Mouse (Mus musculus) liver, embryonic 13.5 days (tissue): Measurements from ENCODE around the gene Zfp987. TPM values are rescaled to one million over a fixed set of nuclear protein-coding genes. Genes with fewer than 3 reads are reported as not detected.

Experiments
- polyA plus RNA-seq: library from polyadenylated mRNA; unstranded; fragments of >200 nt; fragmentation: Nextera tagmentation; extraction: Ambion mirVana; gene quantifications from 2 replicates; pipeline ENCODE4 v1.2.1, GENCODE M21; 2015

Zfp987 gene
- polyA plus RNA-seq, 1 experiment from 2014 or later: 0.13 TPM

Other genes with a start within 250 kb of the Zfp987 start
- gene Zfp986, start 228.5 kb upstream of the Zfp987 start, polyA plus RNA-seq: not detected in 2 replicates
- gene Zfp600, start 59.5 kb downstream of the Zfp987 start, polyA plus RNA-seq: 0.29 TPM in 1 of 2 replicates, not detected in the other